Mouse (Mus musculus) kidney, embryonic 14.5 days (tissue): Measurements from ENCODE around the gene Gm11146. TPM values are rescaled to one million over a fixed set of nuclear protein-coding genes. Genes with fewer than 3 reads are reported as not detected.

Experiments used
- ATAC-seq: fragments of 200-750 bp; cut with Nextera tagmentation; 2 replicates; pipeline ENCODE4 v1.8.0; 2017; ENCODE audit warnings: moderate number of reproducible peaks, mild to moderate bottlenecking, moderate TSS enrichment, moderate library complexity; ENCODE audit not compliant: low FRiP score, low TSS enrichment
- H3K27ac ChIP-seq: fragments of 300-500 bp; sonication (generic); 2 replicates; pipeline ENCODE4 v1.5.1; 2014; ENCODE audit warnings: low read depth, mild to moderate bottlenecking, low read length, moderate library complexity, mixed read lengths
- H3K27me3 ChIP-seq: fragments of 300-500 bp; sonication (generic); 2 replicates; pipeline ENCODE4 v1.6.1; 2014; ENCODE audit warnings: mild to moderate bottlenecking, low read length; ENCODE audit not compliant: control insufficient read depth, insufficient read depth
- H3K36me3 ChIP-seq: fragments of 300-500 bp; sonication (generic); 2 replicates; pipeline ENCODE4 v1.6.1; 2014; ENCODE audit warnings: low read length, mixed read lengths; ENCODE audit not compliant: control insufficient read depth, insufficient read depth
- H3K4me1 ChIP-seq: fragments of 300-500 bp; sonication (generic); 2 replicates; pipeline ENCODE4 v1.6.1; 2014; ENCODE audit warnings: low read length, mixed read lengths; ENCODE audit not compliant: control insufficient read depth, insufficient read depth
- H3K4me2 ChIP-seq: fragments of 300-500 bp; sonication (generic); replicated peaks from 2 replicates; pipeline ENCODE4 v1.6.1; 2014; ENCODE audit warnings: low read depth, mild to moderate bottlenecking, low read length
- H3K4me3 ChIP-seq: fragments of 300-500 bp; sonication (generic); 2 replicates; pipeline ENCODE4 v1.5.1; 2014; ENCODE audit warnings: mild to moderate bottlenecking, low read length
- H3K9ac ChIP-seq: fragments of 300-500 bp; sonication (generic); 2 replicates; pipeline ENCODE4 v1.6.1; 2014; ENCODE audit warnings: low read depth, mild to moderate bottlenecking, low read length, moderate library complexity
- H3K9me3 ChIP-seq: fragments of 300-500 bp; sonication (generic); 2 replicates; pipeline ENCODE4 v1.6.1; 2016; ENCODE audit warnings: low read length; ENCODE audit not compliant: control insufficient read depth
- WGBS: fragments of 180-500 bp; shearing (Covaris S2); extraction: QIAGEN DNeasy Blood & Tissue Kit; methylation state at CpG from one replicate; pipeline ENCODE4 v1.1.7; 2014; 5-methylcytosine and 5-hydroxymethylcytosine counted together
- polyA plus RNA-seq: library from polyadenylated mRNA; unstranded; fragments of >200 nt; fragmentation: Nextera tagmentation; extraction: Ambion mirVana; gene quantifications from 2 replicates; pipeline ENCODE4 v1.2.1, GENCODE M21; 2014

Gene Gm11146
- polyA plus RNA-seq, 1 experiment from 2014 or later, result not detected

GRCm38 (mm10) chr16:77636497-77636896, 34.6 kb upstream of the Gm11146 start:
- peak; percentile 55; the same call in 1 of the 2 replicates for ATAC-seq
- Histone ChIP-seq H3K4me1 (no peaks in the 10 kb centered on the region), H3K4me3 (no peak overlapping the region), H3K27ac (peak overlapping the region; percentile 52; the same call in 1 of the 2 replicates), H3K4me2 (no peak overlapping the region), H3K9ac (no peak overlapping the region), H3K27me3 (no peaks in the 10 kb centered on the region), H3K36me3 (no peaks in the 10 kb centered on the region), H3K9me3 (no peaks in the 10 kb centered on the region)
- 33% methylated on average over 6 of the region's 6 CpGs for WGBS

DNA sequence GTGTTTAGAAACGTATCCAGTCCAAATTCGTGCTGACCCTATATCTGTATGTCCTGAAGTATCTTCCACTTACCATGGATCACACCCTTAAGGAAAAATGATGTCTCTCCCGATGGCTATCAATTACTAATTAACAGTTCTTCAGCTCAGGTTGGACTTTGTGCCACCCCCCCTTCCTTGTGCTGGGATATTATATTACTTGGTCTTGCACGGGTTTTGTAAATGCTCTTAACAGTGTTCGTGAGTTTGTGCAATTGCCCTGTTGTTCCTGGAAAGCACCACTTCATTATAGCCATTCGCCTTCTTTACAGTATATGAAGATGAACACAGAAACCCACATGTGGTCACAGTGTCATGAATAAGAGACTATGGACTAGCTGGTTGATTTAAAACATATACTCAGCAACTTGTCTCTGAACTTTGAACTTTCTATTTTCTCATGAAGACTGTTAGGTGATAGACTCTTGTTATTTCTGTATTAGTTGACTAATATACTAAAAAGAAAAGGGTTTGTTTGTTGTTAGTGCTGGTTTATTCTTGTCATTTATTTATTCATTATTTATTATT, 30.5 kb upstream of the Gm11146 start:
- no peak for ATAC-seq
- Histone ChIP-seq H3K4me3 (no peak overlapping the region), H3K4me1 (no peaks in the 10 kb centered on the region), H3K27ac (no peak overlapping the region), H3K27me3 (no peaks in the 10 kb centered on the region), H3K9me3 (no peaks in the 10 kb centered on the region), H3K36me3 (no peaks in the 10 kb centered on the region), H3K9ac (no peak overlapping the region), H3K4me2 (no peak overlapping the region)
- 75% methylated on average over 6 of the region's 6 CpGs for WGBS

DNA sequence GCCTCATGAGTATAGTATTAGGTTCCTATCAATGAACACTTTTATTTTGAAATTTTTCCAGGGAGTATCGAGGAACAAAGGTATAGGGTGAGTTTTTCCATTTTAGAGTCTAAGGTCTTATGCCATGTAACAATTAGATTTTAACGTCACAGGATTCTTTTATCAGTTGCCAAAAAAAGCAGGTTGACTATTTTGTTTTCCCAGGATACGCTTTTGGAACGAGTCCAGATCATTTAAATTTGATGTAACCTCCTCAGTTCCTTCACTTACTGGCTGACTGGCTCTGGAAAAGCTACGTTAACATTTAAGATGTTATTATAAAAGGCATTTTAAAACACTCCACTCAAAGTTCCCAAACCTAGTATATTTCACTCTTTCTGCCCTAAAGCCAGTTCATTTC, 20.8 kb upstream of the Gm11146 start:
- H3K36me3 ChIP-seq, result no peaks in the 10 kb centered on the region
- no peak overlapping the region for H3K4me2 ChIP-seq
- no peak for ATAC-seq
- H3K27ac ChIP-seq, result no peak overlapping the region
- WGBS, result 52% methylated on average over 5 of the region's 5 CpGs
- H3K4me1 ChIP-seq, result no peaks in the 10 kb centered on the region
- no peaks in the 10 kb centered on the region for H3K9me3 ChIP-seq
- no peaks in the 10 kb centered on the region for H3K27me3 ChIP-seq
- H3K4me3 ChIP-seq, result no peak overlapping the region
- H3K9ac ChIP-seq, result no peak overlapping the region

- Histone ChIP-seq H3K4me1 (no peaks in the 10 kb centered on the region), H3K27ac (no peak overlapping the region), H3K4me2 (no peak overlapping the region), H3K9me3 (no peaks in the 10 kb centered on the region), H3K27me3 (no peaks in the 10 kb centered on the region), H3K4me3 (no peak overlapping the region), H3K9ac (no peak overlapping the region), H3K36me3 (no peaks in the 10 kb centered on the region)
- 74% methylated on average over 2 of the region's 2 CpGs for WGBS
- ATAC-seq, result no peak
Measured at GRCm38 (mm10) chr16:77602581-77602980, 687 bp upstream of the Gm11146 start.

GRCm38 (mm10) chr16:77598787-77599186, 3.1 kb downstream of the Gm11146 start:
- H3K9me3 ChIP-seq, result no peaks in the 10 kb centered on the region
- no peaks in the 10 kb centered on the region for H3K4me1 ChIP-seq
- H3K4me2 ChIP-seq, result no peak overlapping the region
- no peak overlapping the region for H3K4me3 ChIP-seq
- H3K27me3 ChIP-seq, result no peaks in the 10 kb centered on the region
- H3K9ac ChIP-seq, result no peak overlapping the region
- H3K36me3 ChIP-seq, result no peaks in the 10 kb centered on the region
- no peak overlapping the region for H3K27ac ChIP-seq
- ATAC-seq, result no peak
- WGBS, result 90% methylated on average over 8 of the region's 8 CpGs

GRCm38 (mm10) chr16:77596556-77596955, 5.3 kb downstream of the Gm11146 start:
- no peak overlapping the region for H3K27ac ChIP-seq
- no peak for ATAC-seq
- no peak overlapping the region for H3K4me2 ChIP-seq
- H3K27me3 ChIP-seq, result no peaks in the 10 kb centered on the region
- H3K4me3 ChIP-seq, result no peak overlapping the region
- no peak overlapping the region for H3K9ac ChIP-seq
- H3K9me3 ChIP-seq, result no peaks in the 10 kb centered on the region
- WGBS, result 89% methylated on average over 5 of the region's 5 CpGs
- H3K4me1 ChIP-seq, result no peaks in the 10 kb centered on the region
- no peaks in the 10 kb centered on the region for H3K36me3 ChIP-seq

DNA sequence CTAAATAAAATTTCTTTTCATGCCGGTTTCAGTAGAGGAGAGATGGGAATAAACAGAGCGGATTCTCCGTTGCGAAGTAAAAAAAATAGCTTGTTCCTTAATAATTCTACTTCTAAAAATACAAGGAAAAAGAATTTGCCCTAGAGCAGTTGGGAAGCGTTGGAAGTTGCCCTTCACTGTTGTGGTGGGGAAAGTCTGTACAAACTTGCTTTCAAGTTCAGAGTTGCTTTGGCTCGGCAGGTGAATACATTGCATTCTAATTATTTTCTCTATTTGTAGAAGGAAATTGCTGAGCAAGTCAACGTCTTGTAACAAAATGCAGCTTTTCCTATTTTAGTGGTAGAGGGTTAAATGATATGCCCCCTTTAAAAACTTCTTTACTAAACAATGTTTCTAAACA, 6.2 kb downstream of the Gm11146 start:
- no peak for ATAC-seq
- Histone ChIP-seq H3K27me3 (no peaks in the 10 kb centered on the region), H3K36me3 (no peaks in the 10 kb centered on the region), H3K4me2 (no peak overlapping the region), H3K9me3 (no peaks in the 10 kb centered on the region), H3K9ac (no peak overlapping the region), H3K4me3 (no peak overlapping the region), H3K4me1 (no peaks in the 10 kb centered on the region), H3K27ac (no peak overlapping the region)
- WGBS, result 85% methylated on average over 7 of the region's 7 CpGs

DNA sequence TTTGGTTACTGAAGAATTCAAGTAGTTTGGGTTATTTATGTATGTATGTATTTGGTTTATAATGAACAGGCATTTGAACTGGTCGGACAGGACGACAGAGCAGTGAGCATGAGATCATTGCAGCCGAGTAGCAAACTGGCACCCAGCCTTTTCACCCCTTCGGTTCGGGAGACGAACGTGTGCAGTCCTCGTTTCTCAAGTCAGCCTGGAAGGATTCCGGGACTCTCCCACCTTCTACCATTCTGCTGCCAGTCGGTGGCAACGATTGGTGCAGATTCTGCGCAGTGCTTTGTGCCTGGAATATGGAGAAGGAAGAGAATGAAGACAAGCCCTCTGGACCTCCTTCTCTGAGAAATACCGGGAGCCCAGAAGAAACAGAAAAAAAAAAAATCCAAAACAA, 7.3 kb downstream of the Gm11146 start:
- Histone ChIP-seq H3K9me3 (no peaks in the 10 kb centered on the region), H3K4me3 (no peak overlapping the region), H3K4me2 (no peak overlapping the region), H3K27me3 (no peaks in the 10 kb centered on the region), H3K27ac (no peak overlapping the region), H3K36me3 (no peaks in the 10 kb centered on the region), H3K9ac (no peak overlapping the region), H3K4me1 (no peaks in the 10 kb centered on the region)
- WGBS, result 73% methylated on average over 13 of the region's 13 CpGs
- no peak for ATAC-seq

- 53% methylated on average over 12 of the region's 12 CpGs for WGBS
- ATAC-seq, result no peak
Measured at GRCm38 (mm10) chr16:77593828-77594421, 8.0 kb downstream of the Gm11146 start.

More at GRCm38 (mm10) chr16:77593828-77594421, 8.0 kb downstream of the Gm11146 start:
- Histone ChIP-seq H3K4me1 (no peaks in the 10 kb centered on the region), H3K9ac (no peak overlapping the region), H3K9me3 (no peaks in the 10 kb centered on the region), H3K4me2 (no peak overlapping the region), H3K27me3 (no peaks in the 10 kb centered on the region), H3K36me3 (no peaks in the 10 kb centered on the region), H3K4me3 (no peak overlapping the region), H3K27ac (no peak overlapping the region)
